Mouse (Mus musculus) liver, postnatal 0 days (tissue): ENCODE data around the gene Gnas.

Source experiments
- CTCF ChIP-seq: sonication (generic); IDR thresholded peaks from 2 replicates; pipeline ENCODE4 v1.5.1; 2016; ENCODE audit warnings: antibody characterized with exemption, low read depth
- EP300 ChIP-seq: IDR thresholded peaks from 2 replicates; pipeline ENCODE4 v1.6.1; 2016; ENCODE audit warnings: antibody characterized with exemption, low read depth, mild to moderate bottlenecking

DNA sequence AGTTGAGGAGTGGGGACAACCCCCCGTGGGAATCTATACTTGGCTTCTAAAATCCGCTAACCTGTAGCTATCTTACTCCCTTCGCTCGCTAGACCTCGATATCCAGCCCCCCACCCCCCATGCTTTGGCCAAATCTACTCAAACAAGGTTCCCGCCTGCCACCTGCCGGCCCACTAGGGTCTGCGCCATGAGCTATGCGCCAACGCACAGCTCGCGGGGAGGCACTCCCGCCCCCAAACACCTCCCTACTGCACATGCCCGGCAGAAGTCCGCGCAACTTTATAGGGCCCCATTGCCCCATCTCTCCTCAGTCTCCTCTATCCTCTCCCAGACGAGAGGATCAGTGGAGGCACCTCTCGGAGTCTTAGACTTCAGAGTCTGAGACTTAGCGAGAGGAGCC, at the start of gene Gnas:
- TF ChIP-seq CTCF (peak; percentile 54), EP300 (no peak)
